Mouse (Mus musculus) neural tube, postnatal 0 days (tissue): ENCODE data around the gene Slc23a2. TPM values are rescaled to one million over a fixed set of nuclear protein-coding genes. Genes with fewer than 3 reads are reported as not detected.

Experiments
- polyA plus RNA-seq: library from polyadenylated mRNA; unstranded; fragments of >200 nt; fragmentation: Nextera tagmentation; extraction: Ambion mirVana; gene quantifications from 2 replicates; pipeline ENCODE4 v1.2.1, GENCODE M21; 2015

Gene Slc23a2
- 36.5 and 49.7 TPM in 2 replicates for polyA plus RNA-seq

GRCm38 (mm10) chr2:132144971-132145691 is at the start of gene Slc23a2:
Slc23a2 (minus strand) TSS chr2:132145108.

GRCm38 (mm10) chr2:132029646-132030417 is 115.1 kb downstream of the Slc23a2 start, which contains the start of gene Rassf2:
Rassf2 (minus strand) TSS chr2:132030258.

Other genes starting within 250 kb of the Slc23a2 start
- gene Prnp, start 235.2 kb downstream of the Slc23a2 start, polyA plus RNA-seq: 226 and 234 TPM in 2 replicates
- not detected in 2 replicates for gene Prn, start 235.2 kb downstream of the Slc23a2 start, polyA plus RNA-seq
- 4.3 and 5.2 TPM in 2 replicates for gene Prnd, start 194.2 kb downstream of the Slc23a2 start, polyA plus RNA-seq
- gene Rassf2, start 114.8 kb downstream of the Slc23a2 start, polyA plus RNA-seq: 15.9 and 17.8 TPM in 2 replicates
- gene Tmem230, start 102.7 kb upstream of the Slc23a2 start, polyA plus RNA-seq: 38.1 and 40.0 TPM in 2 replicates
- 90.9 and 92.6 TPM in 2 replicates for gene Pcna, start 108.2 kb upstream of the Slc23a2 start, polyA plus RNA-seq
- 44.9 and 50.0 TPM in 2 replicates for gene Cds2, start 118.0 kb upstream of the Slc23a2 start, polyA plus RNA-seq
- 3.5 and 4.4 TPM in 2 replicates for gene Prokr2, start 240.3 kb upstream of the Slc23a2 start, polyA plus RNA-seq